Mouse (Mus musculus) megakaryocyte, embryonic 14.5 days (primary cell): ENCODE results near the gene Dicer1.

Experiments
- FLI1 ChIP-seq: IDR thresholded peaks from 2 replicates; pipeline ENCODE4 v1.6.1; 2012; ENCODE audit warnings: low read length, inconsistent platforms, mixed read lengths
- GATA1 ChIP-seq: IDR thresholded peaks from 3 replicates; pipeline ENCODE4 v1.6.1; 2012; ENCODE audit warnings: mixed read lengths, low read length, inconsistent platforms, borderline replicate concordance

DNA sequence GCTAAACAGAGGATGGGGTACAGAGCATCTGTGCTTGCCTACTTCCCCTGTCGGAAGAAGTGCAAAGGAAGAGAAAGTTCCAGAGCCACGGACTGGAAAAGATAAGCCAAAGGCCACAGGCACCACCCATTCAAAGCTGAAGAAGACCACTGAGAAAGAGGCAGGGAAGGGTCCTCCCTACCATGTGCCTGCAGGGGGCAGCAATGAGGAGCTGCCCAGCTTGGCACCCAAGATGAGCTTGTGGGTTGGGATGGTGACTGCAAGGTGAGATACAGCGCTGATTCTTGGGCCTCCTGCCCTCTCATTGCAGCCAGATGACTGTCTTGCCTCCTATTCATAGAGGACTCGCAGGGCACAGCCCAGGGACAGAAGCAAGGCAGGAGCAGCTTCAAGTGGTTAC lies 15.4 kb upstream of the Dicer1 start:
- TF ChIP-seq GATA1, result no peak
- TF ChIP-seq FLI1, result no peak
